Mouse (Mus musculus): ENCODE measurements around the gene Slc44a1.

DNA sequence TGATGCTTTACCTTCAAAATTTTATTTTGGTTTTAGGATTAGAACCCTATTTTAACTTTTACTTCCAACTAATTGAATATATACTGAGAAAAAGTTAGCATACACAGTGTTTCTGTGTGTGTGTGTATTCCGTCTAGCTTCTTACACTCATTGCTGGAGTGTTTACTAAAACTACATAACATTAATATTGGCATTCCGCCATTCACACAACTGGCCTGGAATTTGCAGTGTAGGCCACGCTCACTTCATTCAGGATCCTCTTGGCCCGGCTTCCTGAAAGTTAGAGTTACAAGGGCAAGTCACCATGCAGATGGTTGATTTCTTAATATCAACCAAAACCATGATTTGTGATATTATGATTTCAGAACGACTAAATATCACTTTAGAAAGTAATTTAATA, 21.9 kb downstream of the Slc44a1 start:
- TF ChIP-seq GATA1 (IDR thresholded peaks at IDR 0.05; ENCODE audit: low read length) (no peak), TAL1 (IDR thresholded peaks at IDR 0.05; ENCODE audit: low read length) (no peak)
